Mouse (Mus musculus): ENCODE measurements around the gene Galr2. TPM values are rescaled to one million over a fixed set of nuclear protein-coding genes. Genes with fewer than 3 reads are reported as not detected.

Galr2 gene
- polyA plus RNA-seq, 1 experiment from 2014 or later: 0.46 TPM

DNA sequence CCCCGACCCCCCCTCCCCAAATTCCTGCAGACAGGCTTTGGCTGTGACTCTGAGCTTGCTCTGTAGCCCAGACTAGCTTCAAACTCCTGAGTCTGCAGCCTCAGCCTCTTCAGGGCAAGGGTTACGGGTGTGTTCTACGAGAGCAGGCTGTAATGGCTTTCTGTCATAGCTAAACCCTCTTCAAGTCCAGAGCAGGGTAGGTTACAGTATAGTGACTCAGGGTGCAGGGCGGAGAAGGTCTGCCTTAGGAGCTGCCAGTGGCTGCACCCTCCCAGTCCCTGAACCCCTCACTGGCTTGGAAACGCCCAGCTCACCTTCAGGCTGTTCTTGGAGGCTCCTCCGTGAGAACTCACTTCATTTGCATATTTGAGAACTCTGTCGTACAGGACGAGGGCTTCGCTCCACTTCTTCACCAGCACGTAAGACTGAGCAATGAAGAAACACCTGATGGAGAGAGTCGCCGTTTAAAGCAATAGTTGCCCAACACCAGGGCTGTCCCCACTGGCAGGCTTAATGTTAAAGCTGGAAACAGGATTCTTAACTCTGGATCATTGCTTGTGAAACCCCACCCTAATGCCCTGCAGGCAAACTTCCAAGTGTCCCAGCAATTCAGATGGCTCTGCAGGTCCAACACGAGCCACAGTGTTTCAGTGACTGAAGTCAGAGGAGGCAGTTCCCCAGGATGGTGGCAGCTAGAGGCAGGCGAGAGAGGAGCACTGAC is 33.1 kb upstream of the Galr2 start:
- H3K4me2 ChIP-seq (ENCODE audit: low read length): no peak overlapping the region
- H3K9me3 ChIP-seq (replicated peaks; ENCODE audit: control insufficient read depth, low read length, poor library complexity, severe bottlenecking): no peaks in the 10 kb centered on the region
- H3K4me3 ChIP-seq (ENCODE audit: low read depth, low read length): no peak overlapping the region
- no peak overlapping the region for H3K9ac ChIP-seq (ENCODE audit: low read depth, low read length)
- no peak overlapping the region for H3K27ac ChIP-seq (ENCODE audit: low read length)
- no peaks in the 10 kb centered on the region for H3K4me1 ChIP-seq (ENCODE audit: control insufficient read depth, insufficient read depth, low read length)
- H3K27me3 ChIP-seq (ENCODE audit: control insufficient read depth, insufficient read depth, low read depth, low read length): no peaks in the 10 kb centered on the region
- ATAC-seq: no peak
- peaks cover 65% of the 10 kb centered on the region for H3K36me3 ChIP-seq (ENCODE audit: control insufficient read depth, insufficient read depth, low read length)
- WGBS: 88% methylated on average over 14 of the region's 14 CpGs

DNA sequence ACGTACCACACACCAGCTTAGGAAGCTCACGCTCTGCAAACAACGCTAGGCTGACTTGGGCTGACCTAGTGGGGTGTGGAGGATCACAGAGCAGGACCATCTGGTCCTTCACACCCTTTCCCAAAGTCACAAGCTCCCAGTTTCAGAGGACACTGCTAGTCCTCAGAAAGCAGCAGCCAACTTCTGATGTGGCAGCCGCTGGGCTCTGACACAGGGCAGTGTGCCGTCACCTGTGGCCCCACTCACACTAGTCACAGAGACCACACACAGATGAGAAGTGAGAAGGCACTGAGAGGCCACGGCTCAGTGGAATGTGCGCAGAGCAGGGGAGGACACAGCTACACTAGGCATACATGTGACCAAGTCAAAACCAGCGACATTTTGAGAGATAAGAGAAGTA is 29.8 kb upstream of the Galr2 start:
- Histone ChIP-seq H3K9me3 (replicated peaks; ENCODE audit: control insufficient read depth, low read length, poor library complexity, severe bottlenecking) (no peaks in the 10 kb centered on the region), H3K4me1 (ENCODE audit: control insufficient read depth, insufficient read depth, low read length) (no peaks in the 10 kb centered on the region), H3K9ac (ENCODE audit: low read depth, low read length) (no peak overlapping the region), H3K4me3 (ENCODE audit: low read depth, low read length) (no peak overlapping the region), H3K36me3 (ENCODE audit: control insufficient read depth, insufficient read depth, low read length) (peaks cover 68% of the 10 kb centered on the region), H3K4me2 (ENCODE audit: low read length) (no peak overlapping the region), H3K27me3 (ENCODE audit: control insufficient read depth, insufficient read depth, low read depth, low read length) (no peaks in the 10 kb centered on the region), H3K27ac (ENCODE audit: low read length) (no peak overlapping the region)
- 94% methylated on average over 8 of the region's 8 CpGs for WGBS
- no peak for ATAC-seq

DNA sequence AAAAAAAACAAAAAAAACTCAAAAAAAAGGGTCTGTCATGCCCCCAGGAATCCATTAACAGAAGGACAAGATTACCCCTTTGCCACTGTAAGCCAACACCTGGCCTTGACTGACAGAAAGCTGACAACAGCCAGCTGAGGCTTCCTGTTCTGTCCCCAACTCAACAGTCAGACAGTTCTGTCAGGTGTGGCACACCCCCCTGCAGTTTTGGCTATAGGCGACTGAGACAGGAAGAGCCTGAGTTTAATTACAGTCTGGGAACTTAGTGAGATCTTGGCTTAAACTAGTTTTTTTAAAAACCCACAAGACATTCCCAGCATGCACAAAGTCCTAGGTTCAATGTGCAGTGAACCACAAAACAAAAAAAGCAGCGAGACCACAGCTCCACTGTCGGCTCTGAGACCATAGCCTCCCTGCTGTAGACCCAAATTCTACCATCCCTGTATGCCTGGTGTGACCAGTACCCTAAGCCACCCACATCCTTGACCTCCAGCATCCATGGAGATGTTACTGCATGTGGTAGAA is 27.6 kb upstream of the Galr2 start:
- ATAC-seq: no peak
- no peak overlapping the region for H3K4me3 ChIP-seq (ENCODE audit: low read depth, low read length)
- peaks cover 55% of the 10 kb centered on the region for H3K36me3 ChIP-seq (ENCODE audit: control insufficient read depth, insufficient read depth, low read length)
- no peak overlapping the region for H3K9ac ChIP-seq (ENCODE audit: low read depth, low read length)
- WGBS: 79% methylated on average over 3 of the region's 3 CpGs
- no peak overlapping the region for H3K27ac ChIP-seq (ENCODE audit: low read length)
- no peaks in the 10 kb centered on the region for H3K27me3 ChIP-seq (ENCODE audit: control insufficient read depth, insufficient read depth, low read depth, low read length)
- no peak overlapping the region for H3K4me2 ChIP-seq (ENCODE audit: low read length)
- H3K4me1 ChIP-seq (ENCODE audit: control insufficient read depth, insufficient read depth, low read length): no peaks in the 10 kb centered on the region
- H3K9me3 ChIP-seq (replicated peaks; ENCODE audit: control insufficient read depth, low read length, poor library complexity, severe bottlenecking): no peaks in the 10 kb centered on the region

DNA sequence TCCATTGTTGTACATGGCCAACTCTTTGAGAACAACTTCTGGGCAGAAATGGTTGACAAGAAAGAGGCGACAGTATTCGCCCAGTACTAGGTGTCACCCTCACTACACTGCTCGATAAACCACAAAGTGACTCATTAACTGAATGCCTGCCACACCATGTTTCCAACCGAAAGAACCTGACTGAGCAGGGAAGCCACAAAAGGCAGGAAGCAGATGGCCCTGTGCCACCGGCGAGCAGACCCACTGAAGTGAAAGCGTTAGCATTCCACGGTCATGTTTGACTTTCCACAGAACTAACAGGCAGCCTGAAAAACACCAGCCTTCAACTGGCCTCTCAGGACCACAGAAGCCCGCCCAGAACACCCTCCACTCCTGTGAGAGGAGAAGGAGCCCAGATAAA is 26.1 kb upstream of the Galr2 start:
- H3K27me3 ChIP-seq (ENCODE audit: control insufficient read depth, insufficient read depth, low read depth, low read length): no peaks in the 10 kb centered on the region
- H3K27ac ChIP-seq (ENCODE audit: low read length): no peak overlapping the region
- no peak overlapping the region for H3K4me3 ChIP-seq (ENCODE audit: low read depth, low read length)
- H3K9me3 ChIP-seq (replicated peaks; ENCODE audit: control insufficient read depth, low read length, poor library complexity, severe bottlenecking): no peaks in the 10 kb centered on the region
- no peaks in the 10 kb centered on the region for H3K4me1 ChIP-seq (ENCODE audit: control insufficient read depth, insufficient read depth, low read length)
- H3K36me3 ChIP-seq (ENCODE audit: control insufficient read depth, insufficient read depth, low read length): peaks cover 55% of the 10 kb centered on the region
- no peak overlapping the region for H3K9ac ChIP-seq (ENCODE audit: low read depth, low read length)
- H3K4me2 ChIP-seq (ENCODE audit: low read length): no peak overlapping the region
- WGBS: 94% methylated on average over 9 of the region's 9 CpGs
- no peak for ATAC-seq

DNA sequence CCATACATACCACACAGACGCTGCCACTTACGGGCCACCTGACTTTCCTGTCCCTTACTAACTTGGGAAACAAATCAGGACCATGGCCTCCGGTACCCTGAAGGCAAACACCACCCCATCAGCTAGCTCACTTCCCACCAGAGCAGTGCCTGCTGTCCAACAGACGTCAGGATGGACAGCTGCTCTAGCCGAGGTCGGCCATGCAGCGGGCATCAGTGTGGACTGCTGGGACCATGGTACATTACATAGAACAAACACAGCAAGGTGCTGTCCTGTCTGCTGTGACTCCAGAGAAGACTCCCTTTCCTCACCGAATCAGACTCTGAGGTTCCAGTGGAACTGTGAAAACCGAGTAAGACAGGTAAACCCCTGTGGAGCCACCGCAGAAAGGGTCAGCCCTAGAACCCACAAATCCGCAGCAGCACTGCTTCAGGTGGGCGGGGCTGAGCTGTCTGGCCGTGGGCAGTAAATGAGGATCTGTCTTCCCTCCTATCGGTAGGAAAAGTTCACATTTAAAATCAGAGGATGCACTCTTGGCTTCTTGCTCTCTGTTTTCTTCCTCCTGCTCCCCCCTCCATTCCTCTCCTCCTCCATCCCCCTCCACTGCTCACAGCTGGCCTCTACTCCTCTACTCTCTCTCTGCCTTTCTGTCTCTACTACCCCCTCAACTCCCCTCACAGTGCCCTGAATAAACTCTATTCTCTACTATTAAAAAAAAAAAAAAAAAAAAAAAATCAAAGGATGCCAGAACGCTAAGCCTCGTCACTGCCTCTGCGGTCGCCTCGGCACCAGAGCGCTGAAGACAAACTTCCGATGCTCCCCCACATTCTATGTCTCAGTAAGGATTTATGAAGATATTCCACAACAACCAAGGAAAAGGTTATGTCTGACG is 25.4 kb upstream of the Galr2 start:
- Histone ChIP-seq H3K4me2 (ENCODE audit: low read length) (no peak overlapping the region), H3K4me1 (ENCODE audit: control insufficient read depth, insufficient read depth, low read length) (no peaks in the 10 kb centered on the region), H3K27me3 (ENCODE audit: control insufficient read depth, insufficient read depth, low read depth, low read length) (no peaks in the 10 kb centered on the region), H3K4me3 (ENCODE audit: low read depth, low read length) (no peak overlapping the region), H3K27ac (ENCODE audit: low read length) (no peak overlapping the region), H3K9ac (ENCODE audit: low read depth, low read length) (no peak overlapping the region), H3K36me3 (ENCODE audit: control insufficient read depth, insufficient read depth, low read length) (peaks cover 56% of the 10 kb centered on the region), H3K9me3 (replicated peaks; ENCODE audit: control insufficient read depth, low read length, poor library complexity, severe bottlenecking) (no peaks in the 10 kb centered on the region)
- ATAC-seq: no peak
- WGBS: 84% methylated on average over 22 of the region's 22 CpGs

DNA sequence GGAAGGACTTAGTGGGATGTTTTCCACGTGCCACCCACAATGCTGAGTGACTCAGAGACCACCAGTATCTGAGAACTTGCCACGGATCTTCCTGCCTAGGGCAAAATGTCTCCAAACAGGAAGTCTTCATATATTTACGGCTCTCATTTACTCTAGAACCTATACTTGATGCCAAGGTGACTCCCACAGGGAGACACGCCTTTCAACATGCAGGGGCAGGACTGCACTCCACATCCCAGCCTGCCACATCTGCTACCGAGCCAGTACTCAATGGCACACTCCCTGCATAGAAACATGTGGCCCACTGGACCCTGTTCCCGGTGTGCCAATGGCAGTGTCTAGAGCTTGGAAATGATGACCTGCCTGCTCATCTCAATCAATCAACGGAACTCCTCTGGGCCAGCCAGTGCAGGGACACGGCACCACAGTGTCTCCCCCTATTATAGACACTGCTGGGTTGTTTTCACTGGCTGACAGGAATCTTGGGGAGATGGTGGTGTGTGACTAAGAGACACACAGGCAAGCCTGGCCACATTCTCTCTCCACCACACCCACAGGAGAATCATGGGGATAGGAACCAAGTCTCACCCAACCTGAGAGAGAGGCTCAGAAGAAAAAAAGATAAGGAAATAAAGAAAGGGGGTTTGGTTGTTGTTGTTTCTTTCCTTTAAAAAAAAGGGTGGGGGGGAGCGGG is 24.6 kb upstream of the Galr2 start:
- Histone ChIP-seq H3K4me3 (ENCODE audit: low read depth, low read length) (no peak overlapping the region), H3K27ac (ENCODE audit: low read length) (no peak overlapping the region), H3K9me3 (replicated peaks; ENCODE audit: control insufficient read depth, low read length, poor library complexity, severe bottlenecking) (no peaks in the 10 kb centered on the region), H3K9ac (ENCODE audit: low read depth, low read length) (no peak overlapping the region), H3K36me3 (ENCODE audit: control insufficient read depth, insufficient read depth, low read length) (peaks cover 56% of the 10 kb centered on the region), H3K27me3 (ENCODE audit: control insufficient read depth, insufficient read depth, low read depth, low read length) (no peaks in the 10 kb centered on the region), H3K4me1 (ENCODE audit: control insufficient read depth, insufficient read depth, low read length) (no peaks in the 10 kb centered on the region), H3K4me2 (ENCODE audit: low read length) (no peak overlapping the region)
- ATAC-seq: no peak
- WGBS: 91% methylated on average over 9 of the region's 9 CpGs

GRCm38 (mm10) chr11:116259461-116259860 is 21.3 kb upstream of the Galr2 start:
- Histone ChIP-seq H3K27ac (ENCODE audit: low read length) (no peak overlapping the region), H3K4me3 (ENCODE audit: low read depth, low read length) (no peak overlapping the region), H3K4me1 (ENCODE audit: control insufficient read depth, insufficient read depth, low read length) (no peaks in the 10 kb centered on the region), H3K36me3 (ENCODE audit: control insufficient read depth, insufficient read depth, low read length) (peaks cover 56% of the 10 kb centered on the region), H3K27me3 (ENCODE audit: control insufficient read depth, insufficient read depth, low read depth, low read length) (no peaks in the 10 kb centered on the region), H3K4me2 (ENCODE audit: low read length) (no peak overlapping the region), H3K9ac (ENCODE audit: low read depth, low read length) (no peak overlapping the region), H3K9me3 (replicated peaks; ENCODE audit: control insufficient read depth, low read length, poor library complexity, severe bottlenecking) (no peaks in the 10 kb centered on the region)
- no peak for ATAC-seq
- WGBS: 95% methylated on average over 8 of the region's 8 CpGs

GRCm38 (mm10) chr11:116260259-116260658 is 20.5 kb upstream of the Galr2 start:
- no peak for ATAC-seq
- H3K27me3 ChIP-seq (ENCODE audit: control insufficient read depth, insufficient read depth, low read depth, low read length): no peaks in the 10 kb centered on the region
- H3K4me2 ChIP-seq (ENCODE audit: low read length): no peak overlapping the region
- no peaks in the 10 kb centered on the region for H3K4me1 ChIP-seq (ENCODE audit: control insufficient read depth, insufficient read depth, low read length)
- H3K36me3 ChIP-seq (ENCODE audit: control insufficient read depth, insufficient read depth, low read length): peaks cover 49% of the 10 kb centered on the region
- H3K9me3 ChIP-seq (replicated peaks; ENCODE audit: control insufficient read depth, low read length, poor library complexity, severe bottlenecking): no peaks in the 10 kb centered on the region
- no peak overlapping the region for H3K4me3 ChIP-seq (ENCODE audit: low read depth, low read length)
- 93% methylated on average over 7 of the region's 7 CpGs for WGBS
- H3K9ac ChIP-seq (ENCODE audit: low read depth, low read length): no peak overlapping the region
- no peak overlapping the region for H3K27ac ChIP-seq (ENCODE audit: low read length)

Measured in midbrain, embryonic 16.5 days (tissue).